Mouse (Mus musculus) forebrain, embryonic 11.5 days (tissue): Measurements from ENCODE around the gene Spryd4. TPM values are rescaled to one million over a fixed set of nuclear protein-coding genes. Genes with fewer than 3 reads are reported as not detected.

Experiments
- ATAC-seq: fragments of 200-750 bp; cut with Nextera tagmentation; replicated peaks from 2 replicates; pipeline ENCODE4 v1.8.0; 2017; ENCODE audit warnings: moderate TSS enrichment; ENCODE audit not compliant: low FRiP score
- DNase-seq: peaks from one replicate; pipeline ENCODE4 v3.0.0-alpha.2; 2017; ENCODE audit warnings: low spot score
- H3K27ac ChIP-seq: fragments of 300-500 bp; sonication (generic); 2 replicates; pipeline ENCODE4 v1.5.1; 2014; ENCODE audit warnings: low read depth, low read length
- H3K27me3 ChIP-seq: fragments of 300-500 bp; sonication (generic); 2 replicates; pipeline ENCODE4 v1.6.1; 2014; ENCODE audit warnings: mild to moderate bottlenecking, low read length, mixed read lengths; ENCODE audit not compliant: control insufficient read depth, insufficient read depth
- H3K36me3 ChIP-seq: fragments of 300-500 bp; sonication (generic); 2 replicates; pipeline ENCODE4 v1.6.1; 2014; ENCODE audit warnings: mild to moderate bottlenecking, low read length, moderate library complexity, mixed read lengths; ENCODE audit not compliant: control insufficient read depth, insufficient read depth
- H3K4me1 ChIP-seq: fragments of 300-500 bp; sonication (generic); replicated peaks from 2 replicates; pipeline ENCODE4 v1.6.1; 2014; ENCODE audit warnings: low read length, mixed read lengths; ENCODE audit not compliant: control insufficient read depth, insufficient read depth
- H3K4me2 ChIP-seq: fragments of 300-500 bp; sonication (generic); 2 replicates; pipeline ENCODE4 v1.6.1; 2014; ENCODE audit warnings: low read depth, mild to moderate bottlenecking, low read length, moderate library complexity, mixed read lengths; ENCODE audit not compliant: severe bottlenecking
- H3K4me3 ChIP-seq: fragments of 300-500 bp; sonication (generic); 2 replicates; pipeline ENCODE4 v1.5.1; 2014; ENCODE audit warnings: low read depth, low read length
- H3K9ac ChIP-seq: fragments of 300-500 bp; sonication (generic); 2 replicates; pipeline ENCODE4 v1.6.1; 2014; ENCODE audit warnings: low read length
- H3K9me3 ChIP-seq: fragments of 300-500 bp; sonication (generic); 2 replicates; pipeline ENCODE4 v1.6.1; 2016; ENCODE audit warnings: low read length, mixed read lengths; ENCODE audit not compliant: control insufficient read depth
- WGBS: fragments of 180-500 bp; shearing (Covaris S2); extraction: QIAGEN DNeasy Blood & Tissue Kit; methylation state at CpG from one replicate; pipeline ENCODE4 v1.1.7; 2014; 5-methylcytosine and 5-hydroxymethylcytosine counted together
- polyA plus RNA-seq: library from polyadenylated mRNA; unstranded; fragments of >200 nt; fragmentation: Nextera tagmentation; extraction: Ambion mirVana; gene quantifications from 2 replicates; pipeline ENCODE4 v1.2.1, GENCODE M21; 2014

Gene Spryd4
- polyA plus RNA-seq, 1 experiment from 2014 or later, result 26.7 TPM

- 89% methylated on average over 17 of the region's 17 CpGs for WGBS
- ATAC-seq, result no peak
Observed at GRCm38 (mm10) chr10:128247020-128247732, 35.6 kb upstream of the Spryd4 start.

GRCm38 (mm10) chr10:128244121-128244520 lies 32.5 kb upstream of the Spryd4 start:
- Histone ChIP-seq H3K9ac (no peak overlapping the region), H3K4me2 (no peak overlapping the region), H3K27me3 (no peaks in the 10 kb centered on the region), H3K36me3 (peaks cover 18% of the 10 kb centered on the region), H3K4me3 (no peak overlapping the region), H3K4me1 (no peaks in the 10 kb centered on the region), H3K9me3 (no peaks in the 10 kb centered on the region), H3K27ac (no peak overlapping the region)
- WGBS, result 95% methylated on average over 15 of the region's 15 CpGs
- ATAC-seq (no peak), DNase-seq (no peak)

More at GRCm38 (mm10) chr10:128247020-128247732, 35.6 kb upstream of the Spryd4 start:
- Histone ChIP-seq H3K4me1 (no peaks in the 10 kb centered on the region), H3K27me3 (no peaks in the 10 kb centered on the region), H3K4me2 (no peak overlapping the region), H3K36me3 (peaks cover 24% of the 10 kb centered on the region; the same call in 1 of the 2 replicates), H3K9ac (no peak overlapping the region), H3K9me3 (no peaks in the 10 kb centered on the region), H3K27ac (no peak overlapping the region), H3K4me3 (no peak overlapping the region)
- no peak for DNase-seq

- H3K9me3 ChIP-seq, result no peaks in the 10 kb centered on the region
- H3K27ac ChIP-seq, result no peak overlapping the region
- H3K36me3 ChIP-seq, result peaks cover 18% of the 10 kb centered on the region
- no peak for DNase-seq
- 98% methylated on average over 8 of the region's 8 CpGs for WGBS
- H3K27me3 ChIP-seq, result no peaks in the 10 kb centered on the region
- H3K4me3 ChIP-seq, result no peak overlapping the region
- no peak for ATAC-seq
- no peaks in the 10 kb centered on the region for H3K4me1 ChIP-seq
- H3K9ac ChIP-seq, result no peak overlapping the region
- no peak overlapping the region for H3K4me2 ChIP-seq
Observed at GRCm38 (mm10) chr10:128243252-128243651, 31.6 kb upstream of the Spryd4 start.

- 96% methylated on average over 18 of the region's 18 CpGs for WGBS
- H3K27me3 ChIP-seq, result no peaks in the 10 kb centered on the region
- H3K4me1 ChIP-seq, result 0 out of 2 replicates have a peak, but pooled peaks cover 2% of the 10 kb centered on the region
- no peak overlapping the region for H3K27ac ChIP-seq
- no peak overlapping the region for H3K9ac ChIP-seq
- ATAC-seq (no peak), DNase-seq (no peak)
- H3K4me2 ChIP-seq, result no peak overlapping the region
- H3K36me3 ChIP-seq, result peaks cover 10% of the 10 kb centered on the region
- no peak overlapping the region for H3K4me3 ChIP-seq
- H3K9me3 ChIP-seq, result no peaks in the 10 kb centered on the region
Observed at GRCm38 (mm10) chr10:128240131-128240530, 28.5 kb upstream of the Spryd4 start.

GRCm38 (mm10) chr10:128239140-128239539 lies 27.5 kb upstream of the Spryd4 start:
- Histone ChIP-seq H3K36me3 (peaks cover 10% of the 10 kb centered on the region), H3K4me2 (no peak overlapping the region), H3K9ac (no peak overlapping the region), H3K4me1 (0 out of 2 replicates have a peak, but pooled peaks cover 2% of the 10 kb centered on the region), H3K4me3 (no peak overlapping the region), H3K27ac (no peak overlapping the region), H3K9me3 (no peaks in the 10 kb centered on the region), H3K27me3 (no peaks in the 10 kb centered on the region)
- ATAC-seq (no peak), DNase-seq (no peak)
- 94% methylated on average over 4 of the region's 4 CpGs for WGBS

GRCm38 (mm10) chr10:128237807-128238480 lies 26.3 kb upstream of the Spryd4 start:
- Histone ChIP-seq H3K9ac (no peak overlapping the region), H3K9me3 (no peaks in the 10 kb centered on the region)
- ATAC-seq, result no peak

GRCm38 (mm10) chr10:128236321-128236720 lies 24.7 kb upstream of the Spryd4 start:
- H3K9ac ChIP-seq, result peak overlapping the region; percentile 4; the same call in 1 of the 2 replicates
- 51% methylated on average over 4 of the region's 4 CpGs for WGBS
- no peaks in the 10 kb centered on the region for H3K27me3 ChIP-seq
- no peak for DNase-seq
- no peak overlapping the region for H3K27ac ChIP-seq
- H3K9me3 ChIP-seq, result no peaks in the 10 kb centered on the region
- H3K4me3 ChIP-seq, result no peak overlapping the region
- peaks cover 8% of the 10 kb centered on the region for H3K4me1 ChIP-seq
- peaks cover 5% of the 10 kb centered on the region for H3K36me3 ChIP-seq
- no peak overlapping the region for H3K4me2 ChIP-seq
- ATAC-seq, result no peak

More at GRCm38 (mm10) chr10:128237807-128238480, 26.3 kb upstream of the Spryd4 start:
- no peak overlapping the region for H3K27ac ChIP-seq
- WGBS, result 80% methylated on average over 15 of the region's 15 CpGs
- peaks cover 10% of the 10 kb centered on the region for H3K36me3 ChIP-seq
- DNase-seq, result no peak
- H3K4me1 ChIP-seq, result peaks cover 6% of the 10 kb centered on the region
- no peaks in the 10 kb centered on the region for H3K27me3 ChIP-seq
- no peak overlapping the region for H3K4me3 ChIP-seq
- H3K4me2 ChIP-seq, result no peak overlapping the region

GRCm38 (mm10) chr10:128232420-128232985 lies 20.9 kb upstream of the Spryd4 start:
- WGBS, result under 1% methylated on average over 14 of the region's 14 CpGs
- DNase-seq, result peak; percentile 60
- H3K4me3 ChIP-seq, result peak overlapping the region; percentile 70
- H3K27me3 ChIP-seq, result no peaks in the 10 kb centered on the region
- H3K9ac ChIP-seq, result peak overlapping the region; percentile 91
- no peaks in the 10 kb centered on the region for H3K9me3 ChIP-seq
- peak overlapping the region; percentile 96 for H3K27ac ChIP-seq
- no peaks in the 10 kb centered on the region for H3K36me3 ChIP-seq
- peak; percentile 24 for ATAC-seq
- peaks cover 10% of the 10 kb centered on the region for H3K4me1 ChIP-seq
- peak overlapping the region; percentile 79 for H3K4me2 ChIP-seq
